Mouse (Mus musculus) forebrain, embryonic 14.5 days (tissue): Measurements from ENCODE around the gene Mad1l1. TPM values are rescaled to one million over a fixed set of nuclear protein-coding genes. Genes with fewer than 3 reads are reported as not detected.
A peak's percentile ranks its signal among the peaks of the same experiment; 100 is the strongest.

Experiments
- ATAC-seq: fragments of 200-750 bp; cut with Nextera tagmentation; 2 replicates; pipeline ENCODE4 v1.8.0; 2017; ENCODE audit warnings: mild to moderate bottlenecking, moderate library complexity
- DNase-seq: peaks from one replicate; pipeline ENCODE4 v3.0.0-alpha.2; 2015; ENCODE audit warnings: low spot score
- H3K27ac ChIP-seq: fragments of 300-500 bp; sonication (generic); 2 replicates; pipeline ENCODE4 v1.5.1; 2014; ENCODE audit warnings: low read depth, mild to moderate bottlenecking, control low read depth, low read length, moderate library complexity
- H3K27me3 ChIP-seq: fragments of 300-500 bp; sonication (generic); replicated peaks from 2 replicates; pipeline ENCODE4 v1.6.1; 2014; ENCODE audit warnings: low read length, control low read depth, mixed read lengths; ENCODE audit not compliant: control insufficient read depth, insufficient read depth
- H3K36me3 ChIP-seq: fragments of 300-500 bp; sonication (generic); 2 replicates; pipeline ENCODE4 v1.6.1; 2014; ENCODE audit warnings: low read length, control low read depth; ENCODE audit not compliant: control insufficient read depth, insufficient read depth
- H3K4me1 ChIP-seq: fragments of 300-500 bp; sonication (generic); 2 replicates; pipeline ENCODE4 v1.6.1; 2014; ENCODE audit warnings: antibody characterized with exemption, low read length, control low read depth; ENCODE audit not compliant: control insufficient read depth, insufficient read depth
- H3K4me2 ChIP-seq: fragments of 300-500 bp; sonication (generic); 2 replicates; pipeline ENCODE4 v1.6.1; 2014; ENCODE audit warnings: mild to moderate bottlenecking, control low read depth, low read length
- H3K4me3 ChIP-seq: fragments of 300-500 bp; sonication (generic); 2 replicates; pipeline ENCODE4 v1.5.1; 2014; ENCODE audit warnings: low read depth, low read length, control low read depth
- H3K9ac ChIP-seq: fragments of 300-500 bp; sonication (generic); 2 replicates; pipeline ENCODE4 v1.6.1; 2014; ENCODE audit warnings: mild to moderate bottlenecking, low read length, control low read depth, moderate library complexity
- H3K9me3 ChIP-seq: fragments of 300-500 bp; sonication (generic); replicated peaks from 2 replicates; pipeline ENCODE4 v1.6.1; 2016; ENCODE audit warnings: low read length, control low read depth, mixed read lengths; ENCODE audit not compliant: control insufficient read depth
- WGBS: fragments of 180-500 bp; shearing (Covaris S2); extraction: QIAGEN DNeasy Blood & Tissue Kit; methylation state at CpG from one replicate; pipeline ENCODE4 v1.1.7; 2014; 5-methylcytosine and 5-hydroxymethylcytosine counted together
- polyA plus RNA-seq: library from polyadenylated mRNA; unstranded; fragments of >200 nt; fragmentation: Nextera tagmentation; extraction: Ambion mirVana; gene quantifications from 2 replicates; pipeline ENCODE4 v1.2.1, GENCODE M21; 2014

The Mad1l1 gene
- polyA plus RNA-seq, 1 experiment from 2014 or later, result 29.2 TPM

GRCm38 (mm10) chr5:140336680-140337079 is 15.3 kb upstream of the Mad1l1 start:
- no peak overlapping the region for H3K9ac ChIP-seq
- DNase-seq, result peak; percentile 51
- WGBS, result 87% methylated on average over 1 of the region's 1 CpGs
- no peak overlapping the region for H3K4me3 ChIP-seq
- H3K9me3 ChIP-seq, result no peaks in the 10 kb centered on the region
- ATAC-seq, result no peak
- no peaks in the 10 kb centered on the region for H3K27me3 ChIP-seq
- H3K4me1 ChIP-seq, result no peaks in the 10 kb centered on the region
- H3K4me2 ChIP-seq, result no peak overlapping the region
- peaks cover 14% of the 10 kb centered on the region; the same call in 1 of the 2 replicates for H3K36me3 ChIP-seq
- H3K27ac ChIP-seq, result no peak overlapping the region

- no peak overlapping the region for H3K4me2 ChIP-seq
- DNase-seq, result peak; percentile 29
- no peaks in the 10 kb centered on the region for H3K9me3 ChIP-seq
- no peak overlapping the region for H3K4me3 ChIP-seq
- ATAC-seq, result no peak
- no peak overlapping the region for H3K27ac ChIP-seq
- no peaks in the 10 kb centered on the region for H3K27me3 ChIP-seq
- H3K9ac ChIP-seq, result no peak overlapping the region
- peaks cover 23% of the 10 kb centered on the region; the same call in 1 of the 2 replicates for H3K36me3 ChIP-seq
- WGBS, result 40% methylated on average over 2 of the region's 2 CpGs
- peaks cover 6% of the 10 kb centered on the region for H3K4me1 ChIP-seq
Measured at GRCm38 (mm10) chr5:140333631-140334030, 12.3 kb upstream of the Mad1l1 start.

- Histone ChIP-seq H3K4me2 (peak overlapping the region; percentile 86), H3K36me3 (peaks cover 23% of the 10 kb centered on the region; the same call in 1 of the 2 replicates), H3K4me3 (no peak overlapping the region), H3K9ac (no peak overlapping the region), H3K27me3 (no peaks in the 10 kb centered on the region), H3K9me3 (no peaks in the 10 kb centered on the region), H3K4me1 (peaks cover 6% of the 10 kb centered on the region), H3K27ac (no peak overlapping the region)
- no peak for DNase-seq
- no peak for ATAC-seq
- WGBS, result 63% methylated on average over 4 of the region's 4 CpGs
Measured at GRCm38 (mm10) chr5:140332519-140332918, 11.2 kb upstream of the Mad1l1 start.

GRCm38 (mm10) chr5:140331615-140332512 is 10.5 kb upstream of the Mad1l1 start, which contains the start of gene Mrm2:
Gene Mrm2 (minus strand): TSS chr5:140331898.
- peak; percentile 81 for ATAC-seq
- Histone ChIP-seq H3K27me3 (no peaks in the 10 kb centered on the region), H3K36me3 (peaks cover 23% of the 10 kb centered on the region; the same call in 1 of the 2 replicates), H3K9me3 (no peaks in the 10 kb centered on the region), H3K27ac (peak within 1 kb of the TSS; percentile 81), H3K4me1 (peaks cover 6% of the 10 kb centered on the region), H3K9ac (peak within 1 kb of the TSS; percentile 72), H3K4me2 (peak within 1 kb of the TSS; percentile 86), H3K4me3 (peak within 1 kb of the TSS; percentile 62)
- peak; percentile 84 for DNase-seq
- 2% methylated on average over 39 of the region's 39 CpGs for WGBS

- Histone ChIP-seq H3K27ac (no peak overlapping the region), H3K4me2 (no peak overlapping the region), H3K4me1 (peaks cover 8% of the 10 kb centered on the region), H3K9me3 (no peaks in the 10 kb centered on the region), H3K36me3 (peaks cover 18% of the 10 kb centered on the region; the same call in 1 of the 2 replicates), H3K4me3 (no peak overlapping the region), H3K27me3 (no peaks in the 10 kb centered on the region), H3K9ac (no peak overlapping the region)
- 95% methylated on average over 5 of the region's 5 CpGs for WGBS
- ATAC-seq (no peak), DNase-seq (no peak)
Measured at GRCm38 (mm10) chr5:140324058-140324457, 2.7 kb upstream of the Mad1l1 start.

GRCm38 (mm10) chr5:140321756-140322575 is 614 bp upstream of the Mad1l1 start:
- Histone ChIP-seq H3K27ac (peak overlapping the region; percentile 61), H3K9me3 (no peaks in the 10 kb centered on the region), H3K36me3 (0 out of 2 replicates have a peak, but pooled peaks cover 5% of the 10 kb centered on the region), H3K27me3 (no peaks in the 10 kb centered on the region), H3K9ac (peak overlapping the region; percentile 99), H3K4me2 (peak overlapping the region; percentile 74), H3K4me3 (peak overlapping the region; percentile 60), H3K4me1 (peaks cover 8% of the 10 kb centered on the region)
- WGBS, result under 1% methylated on average over 17 of the region's 17 CpGs
- peak; percentile 21; the same call in 1 of the 2 replicates for ATAC-seq
- DNase-seq, result no peak

- 81% methylated on average over 3 of the region's 3 CpGs for WGBS
Measured at GRCm38 (mm10) chr5:140316716-140317115, 4.6 kb downstream of the Mad1l1 start.

GRCm38 (mm10) chr5:140307602-140308001 is 13.8 kb downstream of the Mad1l1 start:
- Histone ChIP-seq H3K4me3 (no peak overlapping the region), H3K4me2 (no peak overlapping the region), H3K9me3 (no peaks in the 10 kb centered on the region), H3K27me3 (no peaks in the 10 kb centered on the region), H3K27ac (no peak overlapping the region), H3K4me1 (no peaks in the 10 kb centered on the region), H3K36me3 (peaks cover 76% of the 10 kb centered on the region), H3K9ac (no peak overlapping the region)
- 94% methylated on average over 14 of the region's 14 CpGs for WGBS
- no peak for DNase-seq
- ATAC-seq, result no peak

More at GRCm38 (mm10) chr5:140316716-140317115, 4.6 kb downstream of the Mad1l1 start:
- no peak overlapping the region for H3K4me2 ChIP-seq
- no peak overlapping the region for H3K9ac ChIP-seq
- peaks cover 32% of the 10 kb centered on the region for H3K36me3 ChIP-seq
- DNase-seq (no peak), ATAC-seq (no peak)
- H3K27me3 ChIP-seq, result no peaks in the 10 kb centered on the region
- H3K9me3 ChIP-seq, result no peaks in the 10 kb centered on the region
- H3K4me3 ChIP-seq, result no peak overlapping the region
- H3K27ac ChIP-seq, result no peak overlapping the region
- H3K4me1 ChIP-seq, result peaks cover 8% of the 10 kb centered on the region
